Mouse (Mus musculus): Measurements from ENCODE around the gene Cops3. TPM values are rescaled to one million over a fixed set of nuclear protein-coding genes. Genes with fewer than 3 reads are reported as not detected.
A peak's percentile ranks its signal among the peaks of the same experiment; 100 is the strongest.

Gene Cops3
- total and polyA plus RNA-seq, 2 experiments, result 11.8 to 63.4 TPM

DNA sequence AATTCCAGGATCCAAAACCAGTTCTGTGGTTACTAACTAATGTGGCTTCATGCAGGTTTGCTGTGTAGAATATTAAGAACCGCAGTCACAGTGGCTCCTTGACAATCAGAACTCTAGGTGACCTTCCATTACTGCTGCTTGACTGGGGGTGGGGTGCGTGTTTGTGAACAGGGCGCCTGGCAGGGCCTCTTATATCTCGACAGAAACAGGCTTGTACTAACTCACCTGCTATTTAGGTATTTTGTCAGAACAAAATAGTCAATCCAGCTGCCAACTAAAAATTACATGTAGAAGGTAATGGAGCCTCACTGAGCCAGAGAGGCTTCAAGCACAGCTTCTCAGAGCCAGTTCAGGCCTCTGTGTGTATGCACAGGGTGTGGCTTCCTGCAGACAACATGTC lies 59.4 kb downstream of the Cops3 start:
- H3K27me3 ChIP-seq (ENCODE audit: control insufficient read depth, insufficient read depth, low read length), result no peaks in the 10 kb centered on the region
- no peak overlapping the region for H3K9ac ChIP-seq (ENCODE audit: low read depth, low read length)
- DNase-seq (ENCODE audit: extremely low read depth, low read depth, low spot score), result no peak
- no peak overlapping the region for H3K27ac ChIP-seq (replicated peaks; ENCODE audit: insufficient read depth, low read depth, low read length)
- WGBS, result 89% methylated on average over 4 of the region's 4 CpGs
- peaks cover 5% of the 10 kb centered on the region for H3K4me1 ChIP-seq (ENCODE audit: control insufficient read depth, insufficient read depth, low read length)
- TF ChIP-seq CTCF (IDR thresholded peaks at IDR 0.05; ENCODE audit: low read depth, low read length) (no peak), POLR2A (IDR thresholded peaks at IDR 0.05; ENCODE audit: extremely low read depth, insufficient read depth, low read length) (no peak)
- no peaks in the 10 kb centered on the region for H3K79me2 ChIP-seq (ENCODE audit: control insufficient read depth, insufficient read depth, low read length)
- H3K36me3 ChIP-seq (ENCODE audit: control insufficient read depth, insufficient read depth, low read length), result peaks cover under 1% of the 10 kb centered on the region; the same call in 1 of the 2 replicates
- H3K4me3 ChIP-seq (ENCODE audit: insufficient read depth, low read depth, low read length), result no peak overlapping the region

DNA sequence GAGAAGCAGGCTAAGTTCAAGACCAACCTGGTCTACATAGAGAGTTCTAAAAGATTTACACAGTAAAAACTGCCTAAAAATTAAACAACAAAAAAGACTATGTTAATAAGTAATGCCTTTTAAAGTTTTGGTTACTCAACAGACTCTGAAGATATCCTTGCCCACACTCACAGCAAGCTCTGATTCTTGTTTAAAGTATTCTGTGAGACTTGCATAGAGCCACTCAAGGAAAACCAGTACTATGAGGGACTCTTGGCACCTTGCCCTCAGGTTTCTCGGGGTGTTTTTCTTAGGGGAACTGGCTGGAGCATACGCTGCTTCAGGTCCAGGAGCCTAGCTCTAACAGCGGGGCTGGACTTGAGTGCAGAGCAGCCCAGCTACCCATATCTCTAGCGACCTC lies 60.2 kb downstream of the Cops3 start:
- Histone ChIP-seq H3K27me3 (ENCODE audit: control insufficient read depth, insufficient read depth, low read length) (no peaks in the 10 kb centered on the region), H3K27ac (replicated peaks; ENCODE audit: insufficient read depth, low read depth, low read length) (no peak overlapping the region), H3K4me3 (ENCODE audit: insufficient read depth, low read depth, low read length) (no peak overlapping the region), H3K9ac (ENCODE audit: low read depth, low read length) (no peak overlapping the region), H3K36me3 (ENCODE audit: control insufficient read depth, insufficient read depth, low read length) (peaks cover 3% of the 10 kb centered on the region), H3K4me1 (ENCODE audit: control insufficient read depth, insufficient read depth, low read length) (peaks cover 5% of the 10 kb centered on the region), H3K79me2 (ENCODE audit: control insufficient read depth, insufficient read depth, low read length) (no peaks in the 10 kb centered on the region)
- TF ChIP-seq POLR2A (IDR thresholded peaks at IDR 0.05; ENCODE audit: extremely low read depth, insufficient read depth, low read length), result no peak
- 93% methylated on average over 4 of the region's 4 CpGs for WGBS
- no peak for DNase-seq (ENCODE audit: extremely low read depth, low read depth, low spot score)

DNA sequence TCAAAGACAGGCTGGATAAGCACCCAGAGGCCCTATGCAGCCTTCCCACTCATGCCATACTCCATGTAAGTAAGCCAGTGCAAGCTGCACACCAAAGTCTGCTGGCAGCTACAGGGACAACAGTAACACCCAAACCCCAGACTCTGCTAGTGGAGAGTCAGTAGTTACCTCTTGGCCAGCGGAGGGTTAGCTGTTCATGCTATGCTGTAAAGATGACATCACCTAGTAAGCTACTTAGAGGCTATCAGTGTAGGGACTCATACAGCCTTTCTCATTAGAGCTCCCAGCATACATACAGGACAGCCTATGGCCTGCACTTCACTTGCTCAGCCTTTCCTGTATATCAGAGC lies 60.8 kb downstream of the Cops3 start:
- Histone ChIP-seq H3K4me3 (ENCODE audit: insufficient read depth, low read depth, low read length) (no peak overlapping the region), H3K27me3 (ENCODE audit: control insufficient read depth, insufficient read depth, low read length) (no peaks in the 10 kb centered on the region), H3K4me1 (ENCODE audit: control insufficient read depth, insufficient read depth, low read length) (peaks cover 5% of the 10 kb centered on the region), H3K36me3 (ENCODE audit: control insufficient read depth, insufficient read depth, low read length) (peaks cover 6% of the 10 kb centered on the region), H3K79me2 (ENCODE audit: control insufficient read depth, insufficient read depth, low read length) (no peaks in the 10 kb centered on the region), H3K27ac (replicated peaks; ENCODE audit: insufficient read depth, low read depth, low read length) (no peak overlapping the region), H3K9ac (ENCODE audit: low read depth, low read length) (no peak overlapping the region)
- DNase-seq (ENCODE audit: extremely low read depth, low read depth, low spot score), result no peak
- WGBS, result 79% methylated on average over 1 of the region's 1 CpGs
- TF ChIP-seq CTCF (IDR thresholded peaks at IDR 0.05; ENCODE audit: low read depth, low read length) (no peak), POLR2A (IDR thresholded peaks at IDR 0.05; ENCODE audit: extremely low read depth, insufficient read depth, low read length) (no peak)

DNA sequence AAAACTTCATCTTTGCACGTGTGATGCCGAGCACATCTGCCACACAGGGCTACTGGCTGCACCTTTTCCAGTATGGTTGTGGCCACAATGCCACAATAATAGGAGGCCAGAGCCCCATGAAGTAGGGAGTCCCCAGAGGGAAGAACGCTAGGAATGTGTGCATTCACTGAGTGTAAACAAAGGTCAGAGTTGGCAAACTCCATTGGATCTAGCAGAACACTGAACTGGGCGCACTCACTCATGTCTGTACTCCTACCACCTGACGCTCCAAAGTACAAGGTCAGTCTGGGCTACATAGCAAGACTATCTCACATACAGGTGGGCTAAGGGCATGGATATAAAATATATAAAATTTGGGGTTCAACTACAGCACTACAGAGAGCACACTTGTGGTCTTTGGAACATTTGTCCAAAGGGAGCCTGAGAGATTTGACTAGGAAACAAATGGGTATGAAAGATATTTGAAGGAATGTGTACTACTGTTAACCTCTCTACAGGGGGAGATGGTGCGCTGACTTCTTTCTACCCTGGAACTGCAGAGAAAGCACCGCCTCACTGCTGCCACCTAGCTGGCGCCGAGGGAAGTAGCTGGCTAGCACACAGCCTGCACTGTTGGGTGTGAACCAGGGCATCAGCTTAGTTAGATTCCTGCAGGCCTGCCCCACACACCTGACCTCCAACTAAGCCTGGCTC lies 61.3 kb downstream of the Cops3 start:
- Histone ChIP-seq H3K4me3 (ENCODE audit: insufficient read depth, low read depth, low read length) (no peak overlapping the region), H3K4me1 (ENCODE audit: control insufficient read depth, insufficient read depth, low read length) (peaks cover 5% of the 10 kb centered on the region), H3K27me3 (ENCODE audit: control insufficient read depth, insufficient read depth, low read length) (no peaks in the 10 kb centered on the region), H3K9ac (ENCODE audit: low read depth, low read length) (no peak overlapping the region), H3K36me3 (ENCODE audit: control insufficient read depth, insufficient read depth, low read length) (peaks cover 6% of the 10 kb centered on the region), H3K27ac (replicated peaks; ENCODE audit: insufficient read depth, low read depth, low read length) (no peak overlapping the region), H3K79me2 (ENCODE audit: control insufficient read depth, insufficient read depth, low read length) (no peaks in the 10 kb centered on the region)
- WGBS, result 41% methylated on average over 9 of the region's 9 CpGs
- DNase-seq (ENCODE audit: extremely low read depth, low read depth, low spot score), result peak; percentile 79
- no peak for TF ChIP-seq POLR2A (IDR thresholded peaks at IDR 0.05; ENCODE audit: extremely low read depth, insufficient read depth, low read length)
- TF ChIP-seq CTCF (IDR thresholded peaks at IDR 0.05; ENCODE audit: low read depth, low read length), result peak; percentile 100

DNA sequence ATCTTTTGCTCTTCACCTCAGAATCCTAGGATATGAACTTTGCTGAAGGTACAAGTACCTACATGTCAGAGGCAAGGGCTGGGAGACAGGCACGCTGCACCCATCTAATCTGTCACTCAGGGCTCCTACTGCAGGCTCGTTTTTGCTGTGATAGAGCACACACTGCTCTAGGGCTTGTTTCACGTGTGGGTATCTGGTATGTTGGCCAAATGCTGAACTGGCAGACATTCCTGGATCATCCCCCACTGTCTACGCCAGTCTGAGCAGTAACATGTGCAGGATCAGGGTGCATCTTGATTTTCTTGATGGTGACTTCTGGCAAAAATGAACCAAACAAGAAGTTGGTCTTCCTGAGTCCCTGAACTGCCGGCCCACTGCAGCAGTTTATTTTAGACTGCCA lies 62.4 kb downstream of the Cops3 start:
- Histone ChIP-seq H3K4me1 (ENCODE audit: control insufficient read depth, insufficient read depth, low read length) (peaks cover 5% of the 10 kb centered on the region), H3K27me3 (ENCODE audit: control insufficient read depth, insufficient read depth, low read length) (no peaks in the 10 kb centered on the region), H3K79me2 (ENCODE audit: control insufficient read depth, insufficient read depth, low read length) (no peaks in the 10 kb centered on the region), H3K27ac (replicated peaks; ENCODE audit: insufficient read depth, low read depth, low read length) (no peak overlapping the region), H3K36me3 (ENCODE audit: control insufficient read depth, insufficient read depth, low read length) (peaks cover 7% of the 10 kb centered on the region), H3K9ac (ENCODE audit: low read depth, low read length) (no peak overlapping the region), H3K4me3 (ENCODE audit: insufficient read depth, low read depth, low read length) (no peak overlapping the region)
- no peak for DNase-seq (ENCODE audit: extremely low read depth, low read depth, low spot score)
- no peak for TF ChIP-seq POLR2A (IDR thresholded peaks at IDR 0.05; ENCODE audit: extremely low read depth, insufficient read depth, low read length)
- TF ChIP-seq CTCF (IDR thresholded peaks at IDR 0.05; ENCODE audit: low read depth, low read length), result no peak
- WGBS, result 86% methylated on average over 5 of the region's 5 CpGs

DNA sequence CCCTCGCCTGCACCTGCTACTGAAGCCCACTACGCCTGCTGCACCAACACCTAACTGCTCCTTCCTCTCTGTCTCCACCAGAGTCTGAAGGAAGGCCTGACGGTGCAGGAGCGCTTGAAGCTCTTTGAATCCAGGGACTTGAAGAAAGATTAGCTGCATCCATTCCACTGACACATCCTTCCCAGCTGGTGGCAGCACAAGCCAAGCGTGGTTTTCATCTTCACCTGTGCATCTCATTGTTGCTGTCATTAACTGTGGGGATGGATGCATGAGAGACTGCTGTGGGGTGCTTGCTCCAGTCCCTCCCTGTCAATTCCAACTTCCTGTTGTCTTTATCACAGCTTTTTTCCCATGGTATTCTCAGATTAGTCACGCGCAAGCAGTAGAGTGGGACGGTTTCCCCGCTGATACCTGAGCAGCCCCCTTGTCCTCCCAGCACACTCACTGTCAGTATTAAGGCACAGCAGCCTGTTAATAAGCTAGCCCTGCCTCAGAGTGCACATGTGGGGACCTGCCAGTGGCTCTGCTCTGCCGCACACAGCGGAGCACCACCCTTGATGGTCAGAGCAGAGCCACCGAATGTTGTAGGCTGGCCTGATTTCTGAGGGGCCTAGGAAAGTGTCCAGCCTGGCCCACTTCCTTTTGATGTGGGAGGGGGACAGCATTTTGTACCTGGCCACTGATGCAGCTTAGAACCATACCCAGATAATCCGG lies 64.0 kb downstream of the Cops3 start:
- H3K4me3 ChIP-seq (ENCODE audit: insufficient read depth, low read depth, low read length), result no peak overlapping the region
- DNase-seq (ENCODE audit: extremely low read depth, low read depth, low spot score), result no peak
- no peak for TF ChIP-seq POLR2A (IDR thresholded peaks at IDR 0.05; ENCODE audit: extremely low read depth, insufficient read depth, low read length)
- no peak for TF ChIP-seq CTCF (IDR thresholded peaks at IDR 0.05; ENCODE audit: low read depth, low read length)
- H3K27me3 ChIP-seq (ENCODE audit: control insufficient read depth, insufficient read depth, low read length), result no peaks in the 10 kb centered on the region
- no peak overlapping the region for H3K9ac ChIP-seq (ENCODE audit: low read depth, low read length)
- H3K36me3 ChIP-seq (ENCODE audit: control insufficient read depth, insufficient read depth, low read length), result peaks cover 19% of the 10 kb centered on the region
- no peaks in the 10 kb centered on the region for H3K79me2 ChIP-seq (ENCODE audit: control insufficient read depth, insufficient read depth, low read length)
- H3K27ac ChIP-seq (replicated peaks; ENCODE audit: insufficient read depth, low read depth, low read length), result no peak overlapping the region
- 93% methylated on average over 13 of the region's 13 CpGs for WGBS
- H3K4me1 ChIP-seq (ENCODE audit: control insufficient read depth, insufficient read depth, low read length), result peaks cover 5% of the 10 kb centered on the region
